Mouse (Mus musculus): ENCODE measurements around the gene Pik3r2. TPM values are rescaled to one million over a fixed set of nuclear protein-coding genes. Genes with fewer than 3 reads are reported as not detected.

Pik3r2 gene
- total and polyA plus RNA-seq, 3 experiments, result 23.7 to 37.8 TPM; not detected in 1

GRCm38 (mm10) chr8:70749097-70749674 is 27.3 kb downstream of the Pik3r2 start:
- TF ChIP-seq CHD2 (IDR thresholded peaks at IDR 0.05; ENCODE audit: low read length) (no peak), ELF1 (IDR thresholded peaks at IDR 0.05; ENCODE audit: low read depth, low read length) (no peak), POLR2AphosphoS2 (IDR thresholded peaks at IDR 0.05; ENCODE audit: low read length) (no peak), MYC (IDR thresholded peaks at IDR 0.05; ENCODE audit: low read depth, low read length) (no peak), TCF12 (IDR thresholded peaks at IDR 0.05; ENCODE audit: low read depth, low read length) (no peak)
- Histone ChIP-seq H3K9me3 (replicated peaks; ENCODE audit: insufficient read depth, low read length) (no peaks in the 10 kb centered on the region), H3K4me1 (ENCODE audit: control insufficient read depth in 1 of 2, insufficient read depth in 2 of 2, low read length in 2 of 2) (peaks cover 3 to 13% of the 10 kb centered on the region in 2 experiments; a peak in 3 of 4 replicates), H3K79me2 (ENCODE audit: control insufficient read depth, insufficient read depth, low read length, poor library complexity) (no peaks in the 10 kb centered on the region; the same call in 1 of the 2 replicates), H3K4me3 (ENCODE audit: control insufficient read depth in 1 of 2, insufficient read depth in 1 of 2, low read depth in 2 of 2, low read length in 2 of 2) (no peak overlapping the region), H3K27ac (ENCODE audit: control insufficient read depth, low read depth, low read length) (no peak overlapping the region), H3K9ac (ENCODE audit: control insufficient read depth, low read depth, low read length, poor library complexity, severe bottlenecking) (no peak overlapping the region), H3K27me3 (ENCODE audit: control insufficient read depth in 1 of 2, insufficient read depth in 2 of 2, low read length in 2 of 2) (no peaks in the 10 kb centered on the region), H3K36me3 (ENCODE audit: control insufficient read depth in 1 of 2, insufficient read depth in 2 of 2, low read length in 2 of 2) (peaks cover 0 to 15% of the 10 kb centered on the region in 2 experiments; a peak in 2 of 4 replicates)
- DNase-seq (ENCODE audit: low read depth, low spot score), result no peak

GRCm38 (mm10) chr8:70748246-70749096 is 28.0 kb downstream of the Pik3r2 start:
- DNase-seq (ENCODE audit: low read depth, low spot score), result no peak
- Histone ChIP-seq H3K27ac (ENCODE audit: control insufficient read depth, low read depth, low read length) (no peak overlapping the region), H3K79me2 (ENCODE audit: control insufficient read depth, insufficient read depth, low read length, poor library complexity) (no peaks in the 10 kb centered on the region; the same call in 1 of the 2 replicates), H3K4me3 (ENCODE audit: control insufficient read depth in 1 of 2, insufficient read depth in 1 of 2, low read depth in 2 of 2, low read length in 2 of 2) (no peak overlapping the region), H3K4me1 (ENCODE audit: control insufficient read depth in 1 of 2, insufficient read depth in 2 of 2, low read length in 2 of 2) (peaks cover 3 to 10% of the 10 kb centered on the region in 2 experiments; a peak in 3 of 4 replicates), H3K27me3 (ENCODE audit: control insufficient read depth in 1 of 2, insufficient read depth in 2 of 2, low read length in 2 of 2) (no peaks in the 10 kb centered on the region), H3K9me3 (replicated peaks; ENCODE audit: insufficient read depth, low read length) (no peaks in the 10 kb centered on the region), H3K9ac (ENCODE audit: control insufficient read depth, low read depth, low read length, poor library complexity, severe bottlenecking) (no peak overlapping the region), H3K36me3 (ENCODE audit: control insufficient read depth in 1 of 2, insufficient read depth in 2 of 2, low read length in 2 of 2) (peaks cover 0 to 9% of the 10 kb centered on the region in 2 experiments; a peak in 2 of 4 replicates)
- no peak for TF ChIP-seq JUND (IDR thresholded peaks at IDR 0.05; ENCODE audit: low read depth, low read length)
- TF ChIP-seq ZNF384 (IDR thresholded peaks at IDR 0.05; ENCODE audit: low read depth, low read length), result no peak
- TF ChIP-seq TCF12 (IDR thresholded peaks at IDR 0.05; ENCODE audit: low read depth, low read length), result no peak
- no peak for TF ChIP-seq POLR2A (IDR thresholded peaks at IDR 0.05; ENCODE audit: control insufficient read depth in 1 of 2, insufficient read depth in 1 of 2, low read depth in 1 of 2, low read length in 2 of 2, poor library complexity in 1 of 2)
- no peak for TF ChIP-seq POLR2AphosphoS2 (IDR thresholded peaks at IDR 0.05; ENCODE audit: low read length)
- TF ChIP-seq MEF2A (IDR thresholded peaks at IDR 0.05; ENCODE audit: extremely low read depth, insufficient replicate concordance, low read depth, low read length, poor library complexity, severe bottlenecking), result no peak
- TF ChIP-seq USF1 (IDR thresholded peaks at IDR 0.05; ENCODE audit: low read depth, low read length), result no peak
- TF ChIP-seq MYB (IDR thresholded peaks at IDR 0.05; ENCODE audit: low read depth, low read length), result no peak
- TF ChIP-seq MAX (IDR thresholded peaks at IDR 0.05; ENCODE audit: low read length), result no peak
- TF ChIP-seq MXI1 (IDR thresholded peaks at IDR 0.05; ENCODE audit: low read depth, low read length), result no peak
- no peak for TF ChIP-seq CTCF (IDR thresholded peaks at IDR 0.05 in 2 of 3, conservative IDR thresholded peaks at IDR 0.05 in 1 of 3; ENCODE audit: control insufficient read depth in 1 of 3, insufficient read depth in 1 of 3, low read depth in 2 of 3, low read length in 3 of 3, poor library complexity in 1 of 3, severe bottlenecking in 1 of 3)
- no peak for TF ChIP-seq RAD21 (IDR thresholded peaks at IDR 0.05; ENCODE audit: low read depth, low read length)
- no peak for TF ChIP-seq ZMIZ1 (IDR thresholded peaks at IDR 0.05; ENCODE audit: low read depth, low read length)
- no peak for TF ChIP-seq MAZ (IDR thresholded peaks at IDR 0.05; ENCODE audit: low read depth, low read length)
- TF ChIP-seq ZC3H11A (IDR thresholded peaks at IDR 0.05; ENCODE audit: low read depth, low read length), result no peak
- TF ChIP-seq TAL1 (IDR thresholded peaks at IDR 0.05; ENCODE audit: low read length), result no peak
- TF ChIP-seq GATA1 (IDR thresholded peaks at IDR 0.05; ENCODE audit: low read depth, low read length), result no peak
- no peak for TF ChIP-seq TBP (IDR thresholded peaks at IDR 0.05; ENCODE audit: low read depth, low read length)
- no peak for TF ChIP-seq BHLHE40 (IDR thresholded peaks at IDR 0.05; ENCODE audit: borderline replicate concordance, low read depth, low read length)
- no peak for TF ChIP-seq USF2 (IDR thresholded peaks at IDR 0.05; ENCODE audit: borderline replicate concordance in 1 of 2, insufficient read depth in 1 of 2, low read depth in 1 of 2, low read length in 2 of 2)
